Mouse (Mus musculus) mouse trophoblast stem cell (cell line): ENCODE results near the gene Abhd11.

Experiments used
- in situ Hi-C, 2 experiments: fragments of 300-500 bp; cut with MseI, MboI; formaldehyde crosslinking; loops; 2 replicates in 1 of 2; 3 replicates in 1 of 2; pipeline ENCODE4 v1.15.1; 2025

Abhd11 gene

DNA sequence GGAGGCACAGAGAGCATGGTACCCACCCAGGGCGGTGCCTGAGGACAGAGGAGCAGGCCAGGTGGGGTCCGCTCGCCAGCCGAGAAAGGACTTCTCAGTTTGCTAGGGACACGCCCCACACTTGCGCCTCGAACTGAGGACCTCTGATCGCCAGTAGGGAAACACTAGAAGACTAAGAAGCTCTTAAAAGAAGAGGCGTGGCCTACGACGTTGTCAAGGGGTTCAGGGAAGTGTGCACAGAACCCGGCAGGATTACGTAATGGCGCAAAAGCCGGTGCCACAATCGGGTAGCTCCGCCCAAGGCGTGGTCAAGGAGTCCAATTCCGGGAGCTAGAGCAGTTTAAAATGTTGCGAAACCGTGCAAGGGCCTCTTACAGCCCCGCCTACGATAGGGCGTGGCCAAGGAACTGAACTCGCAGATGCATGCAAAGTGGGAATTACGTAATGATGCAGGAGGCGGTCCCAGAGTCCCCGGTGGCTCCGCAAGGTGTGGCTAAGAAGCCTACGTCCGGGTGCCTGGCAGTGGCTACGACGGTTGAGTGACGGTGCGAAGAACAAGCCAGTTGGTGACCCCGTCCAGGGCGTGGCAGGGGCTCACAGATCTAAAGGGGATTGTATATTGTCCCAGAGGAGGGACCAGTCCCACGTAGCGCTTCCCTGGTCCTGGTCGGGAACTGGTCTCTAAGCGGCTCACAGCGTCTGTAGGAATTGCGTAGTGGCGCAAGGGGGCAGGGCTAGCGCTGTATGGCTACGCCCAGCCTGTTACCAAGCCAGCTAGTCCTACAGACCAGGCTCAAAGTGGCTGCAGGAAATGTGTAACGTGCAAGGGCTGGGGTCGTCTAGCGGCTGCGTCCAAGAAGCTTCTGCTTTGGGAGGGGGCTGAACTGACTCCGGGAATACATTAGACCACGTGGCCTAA lies at the start of gene Abhd11:
Abhd11 (plus strand) TSS at position 482 of the 919 bp plus-strand sequence.
- in situ Hi-C loops, result no loop called here

GRCm38 (mm10) chr5:134960430-134960829 lies 48.5 kb upstream of the Abhd11 start:
- in situ Hi-C loops, result loop anchor here in 1 of 2 experiments (5.0 kb wide), 1 partner anchor 33 kb away; no protein-coding TSS in a partner anchor

GRCm38 (mm10) chr5:134961519-134961918 lies 47.4 kb upstream of the Abhd11 start:
- in situ Hi-C loops, result loop anchor here in 1 of 2 experiments (5.0 kb wide), 1 partner anchor 34 kb away; no protein-coding TSS in a partner anchor

DNA sequence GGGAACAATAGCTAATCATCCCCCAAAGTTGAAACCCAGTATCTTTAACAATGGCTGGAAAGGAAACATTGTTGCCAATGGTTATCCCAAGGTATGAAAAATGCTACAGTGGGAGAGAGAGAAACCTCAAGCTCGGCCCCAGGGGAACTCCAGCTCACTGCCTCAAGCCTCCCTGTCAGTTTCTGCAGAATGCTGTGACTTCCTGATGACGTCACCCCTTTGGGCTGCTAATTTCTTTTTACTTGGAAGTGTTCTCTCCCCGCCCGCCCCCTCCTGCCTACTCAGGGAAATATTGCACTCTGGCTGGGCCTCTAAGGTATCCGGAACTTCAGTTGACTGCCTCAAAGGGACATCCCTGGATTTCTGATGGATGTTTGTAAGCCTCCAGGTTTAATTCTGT lies 45.4 kb upstream of the Abhd11 start:
- in situ Hi-C loops, result loop anchor here in 1 of 2 experiments (5.0 kb wide), 1 partner anchor 36 kb away; no protein-coding TSS in a partner anchor

DNA sequence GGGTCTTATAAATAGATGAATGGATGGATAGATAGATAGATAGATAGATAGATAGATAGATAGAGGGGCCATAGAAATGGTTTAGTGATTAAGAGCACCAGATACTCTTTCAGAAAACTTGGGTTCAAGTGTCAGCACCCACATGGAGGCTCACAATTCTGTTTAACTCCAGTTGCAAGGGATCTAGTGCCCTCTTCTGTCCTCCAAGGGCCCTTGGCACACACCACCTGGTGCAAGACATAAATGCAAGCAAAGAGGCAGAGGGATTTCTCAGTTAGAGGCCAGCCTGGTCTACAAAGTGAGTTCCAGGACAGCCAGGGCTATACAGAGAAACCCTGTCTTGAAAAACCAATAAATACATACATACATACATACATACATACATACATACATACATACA lies 44.3 kb upstream of the Abhd11 start:
- in situ Hi-C loops, result loop anchor here (5.0 kb wide), 2 partner anchors 37 to 52 kb away; no protein-coding TSS in a partner anchor

GRCm38 (mm10) chr5:134965473-134965851 lies 43.5 kb upstream of the Abhd11 start:
- in situ Hi-C loops, result loop anchor here in 1 of 2 experiments (5.0 kb wide), 1 partner anchor 53 kb away; no protein-coding TSS in a partner anchor

GRCm38 (mm10) chr5:134965852-134966821 lies 42.8 kb upstream of the Abhd11 start:
- in situ Hi-C loops, result loop anchor here in 1 of 2 experiments (5.0 kb wide), 1 partner anchor 54 kb away; no protein-coding TSS in a partner anchor

GRCm38 (mm10) chr5:134967164-134967944 lies 41.6 kb upstream of the Abhd11 start:
- in situ Hi-C loops, result loop anchor here in 1 of 2 experiments (5.0 kb wide), 1 partner anchor 55 kb away; no protein-coding TSS in a partner anchor

- in situ Hi-C loops, result no loop called here
These were observed 38.3 kb upstream of the Abhd11 start for GRCm38 (mm10) chr5:134970671-134971070.

DNA sequence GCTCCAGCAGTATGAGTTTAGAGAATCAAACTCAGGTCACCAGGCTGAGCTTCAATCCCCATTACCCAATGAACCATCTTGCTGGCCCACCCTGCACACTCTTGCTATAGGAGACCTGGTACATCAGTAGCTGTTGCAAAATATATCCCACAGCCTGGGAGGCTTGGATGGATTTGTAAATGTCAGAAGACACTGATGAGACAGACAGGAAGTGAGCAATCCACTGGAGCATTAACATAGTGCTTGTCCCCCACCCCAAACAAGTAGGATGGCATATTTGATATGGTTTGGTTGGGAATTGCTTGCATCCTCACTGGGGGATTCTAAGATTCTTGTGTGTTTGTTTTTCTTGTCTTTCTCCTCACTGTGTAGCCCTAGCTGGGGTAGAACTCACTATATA lies 35.9 kb upstream of the Abhd11 start:
- in situ Hi-C loops, result no loop called here

- in situ Hi-C loops, result no loop called here
These were observed 35.4 kb upstream of the Abhd11 start for GRCm38 (mm10) chr5:134973526-134973925.

GRCm38 (mm10) chr5:134974294-134974693 lies 34.7 kb upstream of the Abhd11 start:
- in situ Hi-C loops, result no loop called here

DNA sequence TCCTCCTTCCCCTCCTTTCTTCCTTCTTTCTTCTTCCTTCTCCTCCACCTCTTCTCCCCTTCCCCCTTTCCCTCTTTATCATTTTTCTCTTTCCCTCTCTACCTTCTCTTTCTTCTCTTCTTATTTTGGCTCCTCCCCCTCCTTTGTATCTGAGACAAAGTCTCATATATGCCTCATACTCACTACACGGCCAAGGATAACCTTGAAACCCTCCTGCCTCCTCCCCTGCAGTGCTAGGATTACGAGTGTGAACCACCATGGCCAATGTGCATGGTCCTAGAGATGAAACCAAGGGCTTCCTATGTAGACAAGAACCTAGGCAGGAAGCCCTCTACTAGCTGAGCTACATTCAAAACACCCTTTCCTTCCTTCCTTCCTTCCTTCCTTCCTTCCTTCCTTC lies 34.0 kb upstream of the Abhd11 start:
- in situ Hi-C loops, result no loop called here

DNA sequence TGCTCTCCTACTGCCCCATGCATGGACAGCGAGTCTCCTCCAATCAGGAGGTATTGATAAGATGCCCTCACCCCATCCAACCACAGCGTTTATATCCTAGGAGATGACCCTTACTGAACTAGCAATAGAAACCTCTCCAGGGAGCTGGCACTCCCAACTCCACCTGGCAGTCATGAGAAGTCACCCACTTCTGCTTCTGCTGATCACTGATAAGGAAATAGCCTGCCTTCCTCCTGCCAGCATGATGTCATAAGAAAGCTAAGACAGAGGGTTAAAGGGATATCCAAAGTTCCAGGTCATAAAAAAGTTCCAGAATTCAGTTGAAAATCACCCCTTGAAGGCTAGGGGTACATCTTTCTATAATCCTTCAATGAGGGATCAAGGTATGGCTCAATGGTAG lies 32.8 kb upstream of the Abhd11 start:
- in situ Hi-C loops, result no loop called here

DNA sequence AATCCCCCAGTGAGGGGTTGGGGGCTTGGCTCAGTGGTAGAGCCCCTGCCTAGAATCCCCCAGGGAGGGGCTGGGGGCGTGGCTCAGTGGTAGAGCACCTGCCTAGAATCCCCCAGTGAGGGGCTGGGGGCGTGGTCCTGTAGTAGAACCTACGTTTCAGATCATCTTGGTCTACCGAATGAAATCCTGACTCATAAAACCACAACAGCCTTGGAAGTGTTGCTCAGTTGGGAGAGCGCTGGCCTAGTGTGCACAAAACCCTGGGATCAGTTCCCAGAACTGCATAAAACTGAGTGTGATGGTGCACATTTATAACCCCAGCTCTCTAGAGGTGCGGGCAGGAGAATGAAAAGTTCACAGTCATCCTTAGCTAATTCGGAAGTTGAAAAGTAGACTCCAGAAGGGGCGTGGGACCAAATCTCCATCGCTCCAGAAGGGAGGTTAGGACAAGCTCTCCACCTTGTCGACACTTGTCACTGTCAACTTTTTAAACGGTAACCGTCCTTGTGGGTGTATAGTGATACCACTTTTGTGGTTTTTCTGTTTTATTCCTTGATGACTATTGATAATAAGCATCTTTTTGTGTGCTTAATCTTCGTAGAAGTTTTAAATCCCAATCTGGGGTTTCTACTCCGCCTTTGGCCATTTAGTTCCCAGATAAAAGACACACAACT lies 32.2 kb upstream of the Abhd11 start:
- in situ Hi-C loops, result no loop called here

- in situ Hi-C loops, result no loop called here
These were observed 31.1 kb upstream of the Abhd11 start for GRCm38 (mm10) chr5:134977837-134978236.

GRCm38 (mm10) chr5:134981149-134981548 lies 27.8 kb upstream of the Abhd11 start:
- in situ Hi-C loops, result no loop called here

- in situ Hi-C loops, result no loop called here
These were observed 25.8 kb upstream of the Abhd11 start for GRCm38 (mm10) chr5:134983111-134983510.

- in situ Hi-C loops, result no loop called here
These were observed 25.2 kb upstream of the Abhd11 start for GRCm38 (mm10) chr5:134983771-134984170.

DNA sequence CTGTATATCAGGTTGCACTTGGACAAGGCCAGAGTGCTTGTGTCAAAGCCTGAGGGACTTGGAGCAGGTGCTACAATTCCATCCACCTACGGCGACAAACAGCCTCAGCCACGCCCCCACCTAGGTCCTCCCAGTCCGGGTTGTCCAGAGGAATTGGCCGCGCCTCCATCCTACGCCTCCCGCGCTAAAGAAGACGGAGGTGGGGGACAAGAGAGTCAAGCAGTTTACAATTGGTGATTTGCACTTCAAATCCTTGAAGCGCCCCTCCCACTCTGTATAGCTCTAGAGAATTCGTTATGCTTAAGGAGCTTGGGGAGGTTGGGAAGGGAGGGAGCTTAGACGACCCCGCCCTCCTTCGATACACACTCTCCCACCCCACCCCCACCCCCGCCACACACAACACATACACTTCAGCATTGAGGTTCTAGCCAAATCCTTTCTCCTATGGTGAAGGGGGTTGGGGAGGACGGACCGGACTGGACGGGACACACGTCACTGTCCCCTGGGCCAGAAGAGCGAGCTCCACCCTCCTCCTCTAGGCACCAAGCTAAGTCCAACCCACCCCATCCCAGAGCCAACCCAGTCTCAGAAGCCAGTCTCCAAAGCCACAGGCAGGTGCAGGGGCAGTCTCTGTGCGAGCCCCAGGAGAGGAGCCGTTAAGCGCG lies 23.2 kb upstream of the Abhd11 start, which contains the start of gene Cldn3:
Cldn3 (plus strand) TSS at position 582 of the 665 bp plus-strand sequence.
- in situ Hi-C loops, result no loop called here
